Mouse (Mus musculus): ENCODE measurements around the gene Tmprss12.

DNA sequence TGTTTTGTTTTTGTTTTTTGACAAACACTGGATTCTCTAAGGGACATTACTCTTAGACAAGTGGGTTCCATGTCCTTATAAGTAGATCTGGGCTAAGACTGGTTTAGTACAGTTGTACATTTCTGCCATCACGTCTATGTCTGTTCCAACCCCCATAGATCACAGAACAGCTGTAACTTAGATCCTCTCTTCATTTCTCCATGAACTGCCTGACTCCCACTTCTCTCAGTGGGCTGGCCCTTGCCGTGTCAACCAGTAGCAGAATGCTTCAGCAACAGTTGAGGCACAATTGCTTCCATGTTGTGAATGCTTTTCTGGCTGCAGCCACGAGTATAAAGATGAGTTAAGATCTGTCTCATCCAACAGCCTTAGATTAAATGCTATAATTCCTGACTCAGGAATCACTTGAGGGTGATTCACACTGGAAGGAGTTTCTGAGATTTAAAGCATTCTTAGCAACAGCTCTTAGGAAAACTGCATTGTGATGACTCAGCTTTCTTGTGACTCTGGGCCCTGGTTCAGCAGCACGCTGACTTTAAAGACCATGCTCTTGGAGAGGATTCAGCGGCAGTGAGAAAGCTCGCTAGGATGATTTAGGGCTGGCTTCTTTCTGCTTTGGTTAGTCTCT is 29.4 kb upstream of the Tmprss12 start:
- TF ChIP-seq CTCF (IDR thresholded peaks at IDR 0.05; ENCODE audit: control insufficient read depth, insufficient read depth, insufficient read length) (no peak), MYOG (IDR thresholded peaks at IDR 0.05; ENCODE audit: control insufficient read depth, extremely low read depth, insufficient read length) (no peak), USF1 (IDR thresholded peaks at IDR 0.05; ENCODE audit: low read depth) (no peak)
